Comparison of ENCODE assay signal across 7 mouse cellular contexts in genomic region chr16:7049162-7049971, GRCm38 (mm10).
DNase-seq lines count a peak whose midpoint lies in the region; ATAC-seq and TF ChIP-seq lines count a peak whose summit lies in the region.

No protein-coding gene starts in this region.

- no peaks in the 10 kb centered on the region for H3K36me3 ChIP-seq in heart, embryonic 12.5 days
- no peaks in the 10 kb centered on the region for H3K36me3 ChIP-seq in stomach, embryonic 16.5 days (ENCODE audit: control insufficient read depth, insufficient read depth, low read length)

- H3K4me3 ChIP-seq in cortical plate, adult 2 months (ENCODE audit: insufficient read depth, low read length) = no peak overlapping the region
- peak overlapping the region; percentile 18 for H3K4me3 ChIP-seq in heart, embryonic 12.5 days
- H3K4me3 ChIP-seq in stomach, embryonic 16.5 days (replicated peaks; ENCODE audit: low read length) = 0 out of 2 replicates have a peak overlapping the region, but pooled peaks have one; percentile 13

- 14% methylated on average over 18 of the region's 18 CpGs for WGBS in heart, embryonic 12.5 days
- WGBS in stomach, embryonic 16.5 days = 20% methylated on average over 18 of the region's 18 CpGs

- peak; percentile 72 for TF ChIP-seq CTCF in cortical plate, adult 2 months (IDR thresholded peaks at IDR 0.05; ENCODE audit: extremely low read depth, insufficient read depth, low read length)

- no peak overlapping the region for H3K27ac ChIP-seq in cortical plate, adult 2 months (ENCODE audit: insufficient read depth, low read length)
- no peak overlapping the region for H3K27ac ChIP-seq in heart, embryonic 12.5 days (ENCODE audit: poor library complexity, severe bottlenecking)
- H3K27ac ChIP-seq in stomach, embryonic 16.5 days (ENCODE audit: low read length) = no peak overlapping the region

- H3K4me1 ChIP-seq in cortical plate, adult 2 months (ENCODE audit: control insufficient read depth, insufficient read depth, low read length) = peaks cover 10% of the 10 kb centered on the region; the same call in 1 of the 2 replicates
- peaks cover 4% of the 10 kb centered on the region; the same call in 1 of the 2 replicates for H3K4me1 ChIP-seq in heart, embryonic 12.5 days (replicated peaks)
- no peaks in the 10 kb centered on the region for H3K4me1 ChIP-seq in stomach, embryonic 16.5 days (ENCODE audit: control insufficient read depth, insufficient read depth, low read length)

- DNase-seq in A20 (ENCODE audit: low read depth, low spot score) (peak; percentile 1), ES-CJ7 (ENCODE audit: low read depth, low spot score) (peak; percentile 59)
- DNase-seq in kidney, adult 9 months = peak; percentile 42
- peak; percentile 44 for DNase-seq in lung, postnatal 25 days (ENCODE audit: low spot score)

- TF ChIP-seq POLR2A in cortical plate, adult 2 months (IDR thresholded peaks at IDR 0.05; ENCODE audit: extremely low read depth, insufficient read depth, low read length) = no peak

- no peak overlapping the region for H3K9ac ChIP-seq in heart, embryonic 12.5 days
- H3K9ac ChIP-seq in stomach, embryonic 16.5 days (ENCODE audit: low read length) = no peak overlapping the region

- H3K9me3 ChIP-seq in heart, embryonic 12.5 days (replicated peaks) = no peaks in the 10 kb centered on the region
- H3K9me3 ChIP-seq in stomach, embryonic 16.5 days (replicated peaks; ENCODE audit: control insufficient read depth, low read length) = no peaks in the 10 kb centered on the region

- peak overlapping the region; percentile 63 for H3K4me2 ChIP-seq in heart, embryonic 12.5 days
- H3K4me2 ChIP-seq in stomach, embryonic 16.5 days (ENCODE audit: low read depth, low read length) = peak overlapping the region; percentile 39

- 0 out of 2 replicates have a peak, but pooled peaks cover 5% of the 10 kb centered on the region for H3K27me3 ChIP-seq in heart, embryonic 12.5 days (replicated peaks)
- no peaks in the 10 kb centered on the region for H3K27me3 ChIP-seq in stomach, embryonic 16.5 days (ENCODE audit: control insufficient read depth, insufficient read depth, low read length)

- no peak; the same call in 1 of the 2 replicates for ATAC-seq in heart, embryonic 12.5 days (ENCODE audit: insufficient number of reproducible peaks, low FRiP score)
- ATAC-seq in stomach, embryonic 16.5 days (ENCODE audit: insufficient read depth, low FRiP score) = no peak

Comparison
In these comparisons a context has a peak if more than half of its experiments do, and no peak if none do; other contexts are left out.
1. DNase-seq: peak in every context shown above with its lines; median percentile 59 in ES-CJ7; 44 in lung, postnatal 25 days; 42 in kidney, adult 9 months; 1 in A20.